Mouse (Mus musculus) myocyte (in vitro differentiated cells): ENCODE data around the gene Eppin.

Experiments used
- CEBPB ChIP-seq: IDR thresholded peaks from 2 replicates; pipeline ENCODE4 v1.6.1; 2011; ENCODE audit warnings: mild to moderate bottlenecking, moderate library complexity; ENCODE audit not compliant: poor library complexity, insufficient read depth, severe bottlenecking
- E2F4 ChIP-seq: IDR thresholded peaks from one replicate; pipeline ENCODE4 v1.6.1; 2011; ENCODE audit warnings: mild to moderate bottlenecking, control low read depth, moderate library complexity; ENCODE audit not compliant: insufficient read depth
- MAX ChIP-seq: IDR thresholded peaks from one replicate; pipeline ENCODE4 v1.6.1; 2011; ENCODE audit warnings: low read depth, mild to moderate bottlenecking, control low read depth
- MYOD1 ChIP-seq, 3 experiments: IDR thresholded peaks; one replicate each; pipeline ENCODE4 v1.6.1; 2011; ENCODE audit warnings: control low read depth in 2 of 3, low read depth in 2 of 3, mild to moderate bottlenecking in 2 of 3, moderate library complexity in 1 of 3; ENCODE audit not compliant: insufficient read length in 2 of 3, control insufficient read depth in 1 of 3
- MYOG ChIP-seq, 3 experiments: IDR thresholded peaks; one replicate each; pipeline ENCODE4 v1.6.1; 2011; ENCODE audit warnings: control low read depth in 2 of 3, low read depth in 2 of 3, mild to moderate bottlenecking in 2 of 3; ENCODE audit not compliant: insufficient read length in 2 of 3, control insufficient read depth in 1 of 3, insufficient read depth in 1 of 3
- POLR2A ChIP-seq: IDR thresholded peaks from one replicate; pipeline ENCODE4 v1.6.1; 2011; ENCODE audit warnings: low read depth, mild to moderate bottlenecking, control low read depth, moderate library complexity; ENCODE audit not compliant: insufficient read length
- POLR2AphosphoS2 ChIP-seq: IDR thresholded peaks from one replicate; pipeline ENCODE4 v1.6.1; 2011; ENCODE audit warnings: low read depth, control low read depth; ENCODE audit not compliant: insufficient read length
- REST ChIP-seq: IDR thresholded peaks from one replicate; pipeline ENCODE4 v1.6.1; 2011; ENCODE audit warnings: mild to moderate bottlenecking, control low read depth, moderate library complexity; ENCODE audit not compliant: insufficient read depth, insufficient read length
- TCF12 ChIP-seq: IDR thresholded peaks from one replicate; pipeline ENCODE4 v1.6.1; 2011; ENCODE audit warnings: mild to moderate bottlenecking, control low read depth; ENCODE audit not compliant: poor library complexity, insufficient read depth, severe bottlenecking
- TCF3 ChIP-seq: IDR thresholded peaks from one replicate; pipeline ENCODE4 v1.6.1; 2011; ENCODE audit warnings: low read depth, control low read depth; ENCODE audit not compliant: insufficient read length
- USF1 ChIP-seq: IDR thresholded peaks from one replicate; pipeline ENCODE4 v1.6.1; 2011; ENCODE audit warnings: low read depth, mild to moderate bottlenecking, control low read depth, moderate library complexity

DNA sequence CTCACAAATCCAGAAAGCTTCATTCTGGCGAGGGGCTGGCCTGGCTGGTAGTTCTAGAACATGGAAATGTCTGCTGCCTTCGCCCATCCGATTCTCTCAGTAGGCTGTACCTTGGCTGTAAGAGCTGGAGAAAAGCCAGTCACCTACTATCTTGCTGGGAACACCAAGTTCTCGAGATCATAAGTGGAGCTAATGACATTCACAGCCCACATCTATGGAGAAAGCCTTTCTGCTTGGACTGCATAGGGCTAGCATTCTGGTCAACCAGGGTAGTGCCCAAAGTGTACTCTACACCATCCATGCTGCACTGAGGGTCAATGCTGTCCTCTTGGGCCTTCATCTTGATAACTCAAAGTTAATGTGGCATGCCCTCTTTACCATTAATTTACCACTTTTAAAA is at the start of gene Eppin:
- no peak for TF ChIP-seq USF1
- no peak for TF ChIP-seq E2F4
- no peak for TF ChIP-seq POLR2A
- no peak for TF ChIP-seq CEBPB
- no peak for TF ChIP-seq TCF12
- no peak for TF ChIP-seq MYOG (IDR thresholded peaks at IDR 0.05; ENCODE audit: control insufficient read depth in 1 of 3, insufficient read depth in 1 of 3, insufficient read length in 2 of 3, low read depth in 2 of 3)
- TF ChIP-seq TCF3: no peak
- TF ChIP-seq MYOD1 (IDR thresholded peaks at IDR 0.05; ENCODE audit: control insufficient read depth in 1 of 3, insufficient read length in 2 of 3, low read depth in 2 of 3): no peak
- TF ChIP-seq MAX: no peak
- no peak for TF ChIP-seq POLR2AphosphoS2
- no peak for TF ChIP-seq REST
